ENCODE assay signal across 11 mouse cellular contexts in the genomic region with DNA sequence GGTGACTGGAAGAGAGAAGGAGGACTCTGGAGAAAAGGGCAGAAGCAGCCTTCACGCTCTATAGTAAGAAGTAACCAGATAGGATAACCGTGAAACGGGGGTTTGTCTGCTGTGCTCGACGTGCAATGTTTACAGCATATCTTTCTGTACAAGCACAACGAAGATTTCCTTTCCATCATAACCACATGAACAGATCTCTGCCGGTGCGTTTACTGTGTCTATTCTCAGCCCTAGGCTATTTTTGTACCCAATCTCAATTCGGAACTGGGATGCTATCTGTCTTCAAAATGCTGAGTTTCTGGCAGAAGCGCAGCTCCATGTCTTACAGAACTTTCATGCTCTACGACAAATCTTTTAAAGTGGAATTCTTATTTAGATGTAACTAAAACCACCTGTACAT. TPM values are rescaled to one million over a fixed set of nuclear protein-coding genes. Genes with fewer than 3 reads are reported as not detected.
DNase-seq lines count a peak whose midpoint lies in the region; ATAC-seq and TF ChIP-seq lines count a peak whose summit lies in the region.
"Had no signal": no experiment of that assay in that cellular context is flagged by ENCODE, and none has a peak within 500 bp of the region (broad histone marks: within the 10 kb centered on the region; RNA-seq: fewer than 3 reads in every experiment).

No protein-coding gene starts in this region.

- H3K4me3 ChIP-seq in forebrain, postnatal 0 days (ENCODE audit: low read depth, low read length): no peak overlapping the region
- H3K4me3 ChIP-seq in forebrain, embryonic 16.5 days (replicated peaks; ENCODE audit: low read length): no peak overlapping the region

- 74% methylated on average over 11 of the region's 11 CpGs for WGBS in forebrain, postnatal 0 days
- 75% methylated on average over 11 of the region's 11 CpGs for WGBS in forebrain, embryonic 16.5 days

- no peak overlapping the region for H3K4me2 ChIP-seq in forebrain, postnatal 0 days (ENCODE audit: low read depth)
- no peak overlapping the region for H3K4me2 ChIP-seq in forebrain, embryonic 16.5 days (ENCODE audit: low read length)

- no peak overlapping the region for H3K27ac ChIP-seq in forebrain, postnatal 0 days (ENCODE audit: low read depth, low read length)
- no peak overlapping the region for H3K27ac ChIP-seq in forebrain, embryonic 16.5 days (ENCODE audit: low read length)
- H3K27ac ChIP-seq: macrophage had no signal

- H3K27me3 ChIP-seq in forebrain, postnatal 0 days (ENCODE audit: insufficient read depth, low read length): no peaks in the 10 kb centered on the region
- no peaks in the 10 kb centered on the region for H3K27me3 ChIP-seq in forebrain, embryonic 16.5 days (replicated peaks; ENCODE audit: control insufficient read depth, insufficient read depth, low read length)
- H3K27me3 ChIP-seq: Patski had no signal

- no peaks in the 10 kb centered on the region for H3K9me3 ChIP-seq in forebrain, postnatal 0 days (ENCODE audit: low read length)
- no peaks in the 10 kb centered on the region for H3K9me3 ChIP-seq in forebrain, embryonic 16.5 days (ENCODE audit: control insufficient read depth, low read length)

- no peaks in the 10 kb centered on the region; the same call in 1 of the 2 replicates for H3K4me1 ChIP-seq in forebrain, postnatal 0 days (ENCODE audit: insufficient read depth)
- 0 out of 2 replicates have a peak, but pooled peaks cover 2% of the 10 kb centered on the region for H3K4me1 ChIP-seq in forebrain, embryonic 16.5 days (replicated peaks; ENCODE audit: control insufficient read depth, insufficient read depth, low read length)

- TF ChIP-seq CTCF in forebrain, postnatal 0 days (IDR thresholded peaks at IDR 0.05; ENCODE audit: low read depth): no peak

- no peak for ATAC-seq in forebrain, postnatal 0 days
- no peak for ATAC-seq in forebrain, embryonic 16.5 days
- peak; percentile 30 for ATAC-seq in activated CD4-positive, CD25-positive, alpha-beta regulatory T cell, adult 4 months
- peak; percentile 61 for ATAC-seq in megakaryocyte-erythroid progenitor cell, adult 5-6 weeks (replicated peaks; ENCODE audit: low FRiP score, low TSS enrichment, poor library complexity, severe bottlenecking)
- ATAC-seq: Patski had no signal

- no peak overlapping the region for H3K9ac ChIP-seq in forebrain, postnatal 0 days
- no peak overlapping the region for H3K9ac ChIP-seq in forebrain, embryonic 16.5 days (replicated peaks; ENCODE audit: low read depth, low read length)

- peak; percentile 20 for DNase-seq in forebrain, postnatal 0 days
- peak; percentile 48 for DNase-seq in left cerebral cortex, adult 11 months (ENCODE audit: low spot score)
- no peak for DNase-seq in left cerebral cortex, adult 18-20 months (ENCODE audit: low spot score in 2 of 2)
- DNase-seq in adrenal gland, adult 2 months: no peak
- no peak for DNase-seq in cerebellum, adult 11-12 months
- DNase-seq: cerebellum, postnatal 10 days had no signal

- no peaks in the 10 kb centered on the region for H3K36me3 ChIP-seq in forebrain, postnatal 0 days (ENCODE audit: insufficient read depth)
- H3K36me3 ChIP-seq in forebrain, embryonic 16.5 days (ENCODE audit: control insufficient read depth, insufficient read depth): no peaks in the 10 kb centered on the region

RNA-seq across cellular contexts. Expression of a gene that starts 28.8 kb away (rescaled TPM):
- total RNA-seq in forebrain, postnatal 0 days (2014; rRNA removed): 17.0 and 28.7 TPM in 2 replicates
- polyA plus RNA-seq in forebrain, postnatal 0 days (2015; fragmentation: Nextera tagmentation; extraction: Ambion mirVana): 11.3 and 17.2 TPM in 2 replicates
- polyA plus RNA-seq in forebrain, embryonic 16.5 days (2015; fragmentation: Nextera tagmentation; extraction: Ambion mirVana): 20.7 and 22.1 TPM in 2 replicates
- total RNA-seq in left cerebral cortex, adult 18-20 months (2021): 10 to 100 TPM; 34.9 to 36.5 TPM
- 10 to 100 TPM in 1 of 2 experiments, 1 to 10 TPM in 1; 9.9 to 10.1 TPM for polyA plus RNA-seq in activated CD4-positive, CD25-positive, alpha-beta regulatory T cell, adult 4 months (2017; shearing (Covaris generic))
- total RNA-seq in megakaryocyte-erythroid progenitor cell, adult 5-6 weeks (2014; fragmentation: Nextera tagmentation): 20.7 and 22.7 TPM in 2 replicates
- 9.6 and 22.9 TPM in 2 replicates for total RNA-seq in megakaryocyte-erythroid progenitor cell, adult 5-6 weeks (2017)
- total RNA-seq in adrenal gland, adult 2 months (2021): 10 to 100 TPM; 21.4 to 28.1 TPM
- 4.6 and 5.6 TPM in 2 replicates for polyA plus RNA-seq in adrenal gland, adult 2 months (2012; rRNA removed)

RNA-seq across cellular contexts. Expression of a gene that starts 55.9 kb away (rescaled TPM):
- total RNA-seq in forebrain, postnatal 0 days (2014; rRNA removed): 399 and 404 TPM in 2 replicates
- polyA plus RNA-seq in forebrain, postnatal 0 days (2015; fragmentation: Nextera tagmentation; extraction: Ambion mirVana): 240 and 249 TPM in 2 replicates
- 266 and 286 TPM in 2 replicates for polyA plus RNA-seq in forebrain, embryonic 16.5 days (2015; fragmentation: Nextera tagmentation; extraction: Ambion mirVana)
- total RNA-seq in left cerebral cortex, adult 18-20 months (2021): 100 to 1,000 TPM; 158 to 165 TPM
- 100 to 1,000 TPM; 244 to 245 TPM for polyA plus RNA-seq in activated CD4-positive, CD25-positive, alpha-beta regulatory T cell, adult 4 months (2017; shearing (Covaris generic))
- total RNA-seq in megakaryocyte-erythroid progenitor cell, adult 5-6 weeks (2014; fragmentation: Nextera tagmentation): 545 and 559 TPM in 2 replicates
- total RNA-seq in megakaryocyte-erythroid progenitor cell, adult 5-6 weeks (2017): 707 and 779 TPM in 2 replicates
- total RNA-seq in adrenal gland, adult 2 months (2021): 100 to 1,000 TPM; 217 to 230 TPM
- 17.6 and 21.5 TPM in 2 replicates for polyA plus RNA-seq in adrenal gland, adult 2 months (2012; rRNA removed)

Comparison
In these comparisons a context has a peak if more than half of its experiments do, and no peak if none do; other contexts are left out.
1. DNase-seq: peak in forebrain, postnatal 0 days (single experiment) and left cerebral cortex, adult 11 months (single experiment); none in left cerebral cortex, adult 18-20 months (0 of 2), adrenal gland, adult 2 months (single experiment) and cerebellum, adult 11-12 months (single experiment).
2. ATAC-seq: peak in activated CD4-positive, CD25-positive, alpha-beta regulatory T cell, adult 4 months (single experiment) and megakaryocyte-erythroid progenitor cell, adult 5-6 weeks (single experiment); none in forebrain, postnatal 0 days (single experiment) and forebrain, embryonic 16.5 days (single experiment).